Mouse (Mus musculus): ENCODE results near the gene Ncstn.
A peak's percentile ranks its signal among the peaks of the same experiment; 100 is the strongest.

Gene Ncstn

GRCm38 (mm10) chr1:172027010-172027808 is 55.4 kb downstream of the Ncstn start:
- peak; percentile 93 for DNase-seq (ENCODE audit: low read depth, low spot score)

DNA sequence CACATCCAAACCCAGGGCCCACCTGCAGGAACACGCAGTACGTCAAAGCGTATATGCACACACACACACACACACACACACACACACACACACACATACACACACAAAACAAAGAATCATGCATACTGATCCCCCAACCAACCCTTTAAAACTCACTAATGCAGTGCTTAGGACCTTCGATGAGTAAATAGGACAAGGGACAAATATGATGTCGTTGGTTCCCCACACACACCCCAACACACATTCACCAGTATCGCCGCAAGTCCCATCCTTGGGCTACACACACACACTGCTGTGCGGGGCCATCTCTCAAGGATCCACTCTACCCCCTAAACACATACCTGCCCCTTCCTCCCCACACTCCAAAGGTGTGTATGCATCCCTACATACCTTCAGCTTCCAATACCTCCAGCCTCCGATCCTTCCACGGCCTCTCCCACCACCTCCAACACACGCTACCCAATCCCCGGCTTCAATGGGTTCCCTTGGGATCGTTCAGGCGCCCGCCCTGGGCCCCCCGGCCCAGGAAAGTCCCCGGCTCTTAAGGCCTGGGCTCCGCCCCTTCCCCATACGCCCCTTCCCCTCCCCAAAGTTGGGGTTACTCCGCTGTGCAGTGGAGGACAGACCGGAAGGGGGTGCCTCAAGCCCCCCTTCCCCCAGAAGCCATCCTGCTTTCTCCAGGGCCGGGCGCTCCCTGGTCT is 56.2 kb downstream of the Ncstn start:
- peak; percentile 77 for DNase-seq (ENCODE audit: low read depth, low spot score)

DNA sequence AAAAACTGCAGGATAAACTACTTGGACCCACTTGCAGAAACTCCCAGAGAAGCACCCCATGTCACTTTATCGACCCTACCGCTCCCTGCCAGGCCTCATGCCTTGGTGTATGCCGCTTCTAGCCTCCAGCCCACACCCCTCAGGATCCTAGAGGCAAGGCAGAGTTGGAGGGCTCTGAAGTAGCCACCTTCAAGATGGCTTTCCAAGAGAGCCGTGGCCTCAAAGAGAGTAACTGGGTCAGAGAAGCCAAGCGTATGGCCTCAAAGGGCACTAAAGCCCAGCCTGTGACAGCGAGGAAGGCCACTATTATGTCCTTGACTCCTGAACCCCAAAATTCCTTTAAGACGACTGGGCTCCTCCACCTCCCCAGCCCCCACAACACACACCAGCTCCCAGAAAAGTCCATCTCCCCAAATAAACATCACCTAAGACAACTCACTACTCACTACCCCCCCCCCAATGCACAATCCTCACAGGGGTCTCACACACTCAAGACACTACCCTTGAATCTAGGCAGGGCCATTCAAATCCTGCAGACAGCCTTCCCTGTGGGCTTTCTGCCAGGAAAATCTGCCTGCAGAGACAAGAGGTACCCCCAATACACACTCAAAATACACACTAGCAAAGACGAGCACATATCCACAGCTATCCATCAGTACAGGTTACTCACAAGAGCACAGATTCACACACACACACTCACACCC is 57.2 kb downstream of the Ncstn start:
- DNase-seq (ENCODE audit: low read depth, low spot score): no peak

GRCm38 (mm10) chr1:172024140-172024895 is 58.3 kb downstream of the Ncstn start:
- DNase-seq (ENCODE audit: low read depth, low spot score): no peak

GRCm38 (mm10) chr1:172019863-172020521 is 62.6 kb downstream of the Ncstn start:
- DNase-seq (ENCODE audit: low read depth, low spot score): no peak

- no peak for DNase-seq (ENCODE audit: low read depth, low spot score)
Observed at GRCm38 (mm10) chr1:172019339-172019738, 63.3 kb downstream of the Ncstn start.

DNA sequence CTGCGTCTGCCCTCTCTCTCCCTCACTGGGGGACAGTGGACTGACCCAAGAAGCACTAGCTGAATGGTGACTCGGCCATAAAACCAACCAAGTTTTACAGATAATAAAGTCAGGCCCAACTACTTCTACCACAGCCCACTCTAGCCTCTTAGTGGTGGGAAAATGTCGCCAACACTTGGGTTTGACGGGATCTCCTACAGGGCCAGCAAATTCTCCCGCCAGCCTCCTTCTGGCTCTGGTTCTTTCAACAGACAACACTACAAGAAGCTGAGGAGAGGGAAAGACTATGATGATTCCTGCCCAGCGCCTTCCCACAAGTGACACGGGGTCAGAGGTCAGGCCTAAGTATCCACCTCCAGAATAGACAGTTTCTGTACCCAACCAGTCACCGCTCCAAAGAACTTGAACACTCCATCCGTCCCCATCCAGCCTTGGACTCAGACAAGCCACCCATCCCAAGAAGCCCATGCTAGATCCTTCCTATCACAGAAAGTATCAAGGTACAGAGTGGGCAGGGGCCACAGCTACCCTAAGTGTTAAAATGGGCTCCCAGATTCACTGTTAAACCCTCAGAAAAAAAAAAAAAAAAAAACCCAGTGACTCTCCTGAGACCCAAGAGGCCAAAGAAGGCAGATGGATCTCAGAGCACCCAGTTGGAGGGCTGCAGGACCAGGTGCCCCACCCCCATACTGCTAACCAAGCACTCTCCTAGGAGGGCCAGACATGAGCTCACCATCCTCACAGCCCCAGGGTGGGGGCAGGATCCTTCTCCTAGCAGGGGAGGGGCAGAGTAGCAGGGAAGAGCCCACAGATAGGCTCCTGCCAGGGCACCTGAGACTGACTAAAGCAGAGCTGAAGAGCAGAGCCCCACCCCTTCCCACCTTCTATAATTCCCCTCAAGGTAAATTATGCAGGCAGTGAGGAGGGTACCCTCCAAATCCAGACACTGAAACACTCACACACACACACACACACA is 64.0 kb downstream of the Ncstn start:
- no peak for DNase-seq (ENCODE audit: low read depth, low spot score)

- DNase-seq (ENCODE audit: low read depth, low spot score): no peak
Observed at GRCm38 (mm10) chr1:172017517-172018070, 65.0 kb downstream of the Ncstn start.

GRCm38 (mm10) chr1:172016660-172017516 is 65.7 kb downstream of the Ncstn start:
- DNase-seq (ENCODE audit: low read depth, low spot score): peak; percentile 94

GRCm38 (mm10) chr1:172016031-172016430 is 66.6 kb downstream of the Ncstn start:
- no peak for DNase-seq (ENCODE audit: low read depth, low spot score)
